Mouse (Mus musculus): ENCODE results near the gene Lcn10.
A peak's percentile ranks its signal among the peaks of the same experiment; 100 is the strongest.
"Not testable (repeated sequence)": the region's sequence is repeated elsewhere in the genome, so short reads cannot be mapped to it uniquely, and the experiment has no call there.

Lcn10 gene

DNA sequence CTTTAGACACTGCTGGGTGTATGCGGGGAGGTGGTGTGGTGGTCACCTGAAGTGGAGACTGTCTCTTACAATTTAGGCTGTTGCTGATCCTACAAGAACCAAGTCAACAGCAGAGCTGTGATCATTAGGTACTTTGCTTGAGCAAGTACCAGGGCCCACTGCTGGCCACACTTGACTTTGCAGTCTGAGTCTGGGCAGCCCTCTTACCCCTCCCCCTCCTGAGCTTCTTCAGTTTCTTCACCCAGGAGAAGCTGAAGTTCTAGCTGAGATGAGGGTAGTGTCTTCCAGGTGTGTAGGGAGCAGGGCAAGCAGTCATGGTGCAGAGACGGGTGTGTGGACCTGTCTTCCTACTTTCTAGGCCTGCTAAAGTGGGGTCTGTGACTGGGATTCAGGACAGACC, 25.6 kb downstream of the Lcn10 start:
- peak; percentile 17 for DNase-seq

DNA sequence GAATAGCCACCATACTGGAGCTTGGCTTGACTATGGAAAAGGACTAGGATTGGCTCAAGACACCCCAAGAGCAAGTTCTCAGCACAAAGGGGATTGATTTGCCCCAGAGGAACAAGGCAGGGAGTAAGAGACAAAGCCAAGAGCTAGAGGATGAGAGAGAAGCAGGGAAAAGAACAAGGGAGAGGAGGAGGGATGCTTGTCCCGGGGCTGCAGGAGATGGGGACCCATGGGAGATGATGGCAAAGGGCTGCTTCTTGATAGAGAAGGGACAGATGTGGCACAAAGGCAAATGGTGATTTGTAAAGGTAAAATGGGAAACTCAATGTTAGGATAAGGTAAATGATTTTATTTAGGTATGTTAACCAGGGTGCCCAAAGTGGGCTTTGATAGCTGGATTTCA, 26.5 kb downstream of the Lcn10 start:
- DNase-seq: not testable (repeated sequence)

DNA sequence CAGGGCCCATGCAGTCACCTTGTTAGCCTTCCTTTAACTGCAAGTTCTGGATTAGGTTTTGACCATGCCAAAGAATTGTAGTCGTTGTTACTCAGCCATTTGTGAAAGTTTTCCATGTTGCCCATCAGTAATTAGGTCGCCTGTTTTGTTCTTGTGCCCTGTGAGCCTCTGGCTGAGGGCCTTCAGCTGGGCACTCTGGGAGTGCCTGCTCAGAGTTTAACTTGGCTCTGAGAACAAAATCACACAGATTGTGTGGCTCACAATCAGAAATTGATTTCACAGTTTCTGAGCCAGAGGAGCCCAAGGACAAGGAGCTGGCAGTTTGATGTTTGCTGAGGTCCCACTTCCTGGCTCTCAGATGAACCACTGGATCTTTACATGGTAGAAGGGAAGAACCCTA, 27.3 kb downstream of the Lcn10 start:
- DNase-seq: not testable (repeated sequence)

DNA sequence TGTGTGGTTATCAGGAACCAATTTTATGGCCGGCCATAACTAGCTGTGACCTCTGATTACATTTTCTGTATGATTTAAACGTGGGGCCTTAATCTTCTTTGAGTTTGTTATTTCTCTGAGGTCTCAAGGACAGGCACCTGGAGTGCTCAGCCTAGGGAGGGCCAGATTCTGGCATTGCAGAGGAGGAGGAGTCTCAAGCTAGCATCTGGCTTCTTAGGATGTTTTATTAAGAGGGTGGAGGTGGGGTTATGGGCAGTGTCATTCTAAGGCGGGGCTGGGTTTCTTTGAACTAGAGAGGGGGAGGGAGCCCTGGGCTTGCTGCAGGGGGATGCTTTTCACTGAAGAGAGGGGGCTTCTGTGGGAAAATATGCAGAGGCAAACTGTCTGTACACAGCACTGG, 29.1 kb downstream of the Lcn10 start:
- not testable (repeated sequence) for DNase-seq

DNA sequence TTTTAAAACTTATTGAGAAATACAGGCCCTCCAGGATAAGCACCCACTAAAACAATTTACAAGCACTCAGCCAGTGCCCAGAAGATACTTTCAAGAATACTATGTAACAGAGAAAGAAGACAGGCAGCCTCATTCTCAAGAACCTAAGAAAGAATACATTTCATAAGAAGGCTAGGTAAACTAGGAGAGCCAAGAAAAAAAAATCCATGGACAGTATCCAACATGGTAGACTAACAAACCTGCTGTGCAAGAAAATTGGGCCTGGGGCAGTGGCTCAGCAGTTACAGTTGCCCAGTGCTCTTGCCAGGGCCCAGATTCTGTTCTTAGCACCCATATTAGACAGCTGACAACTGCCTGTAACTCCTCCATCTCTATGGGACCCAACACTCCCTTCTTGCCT, 34.7 kb downstream of the Lcn10 start:
- DNase-seq: no peak

DNA sequence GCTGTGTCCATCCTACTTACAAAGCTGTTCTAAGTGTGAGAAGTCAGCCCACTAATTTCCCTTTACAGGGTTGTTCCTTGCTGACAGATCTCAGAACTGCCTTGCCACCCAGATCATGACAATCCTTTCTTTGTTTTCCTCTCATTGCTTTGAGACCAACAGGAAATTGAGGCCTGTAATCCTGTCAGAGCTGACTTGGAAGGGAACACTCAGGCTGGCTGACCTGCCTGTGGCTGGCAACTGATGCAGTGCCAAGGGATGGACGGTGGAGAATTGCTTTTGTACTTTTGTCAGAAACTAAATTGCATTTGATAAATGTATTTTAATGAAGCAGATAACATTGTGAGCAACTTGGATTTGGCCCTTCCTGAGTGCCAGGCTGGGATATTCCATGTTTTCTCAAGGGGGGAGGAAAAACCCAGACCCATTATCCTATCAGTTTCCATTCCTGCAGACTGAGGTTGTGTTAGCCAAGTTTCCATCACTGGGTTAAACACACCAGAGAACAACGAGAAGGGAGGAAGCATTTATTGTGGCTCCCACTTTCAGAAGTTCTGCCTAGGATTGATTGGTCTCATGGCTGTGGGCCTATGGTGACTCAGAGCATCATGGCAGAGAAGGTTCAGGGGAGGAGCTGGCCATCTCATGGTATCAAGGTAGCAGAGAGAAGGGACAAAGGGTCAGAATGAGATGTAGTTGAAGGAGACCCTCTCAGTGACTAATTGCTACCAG, 50.8 kb downstream of the Lcn10 start:
- DNase-seq: no peak
